Mouse (Mus musculus): Measurements from ENCODE around the gene C3.
A peak's percentile ranks its signal among the peaks of the same experiment; 100 is the strongest.

Gene C3

GRCm38 (mm10) chr17:57228014-57228413, at the start of gene C3:
Gene C3 (minus strand): TSS chr17:57228136.
- no peak for DNase-seq (ENCODE audit: low spot score in 2 of 2)

GRCm38 (mm10) chr17:57276634-57277121, 48.7 kb upstream of the C3 start:
- peak; percentile 66 to 83 for DNase-seq (ENCODE audit: low spot score in 2 of 2)

GRCm38 (mm10) chr17:57275997-57276351, 48.0 kb upstream of the C3 start:
- no peak for DNase-seq (ENCODE audit: low spot score in 2 of 2)

- DNase-seq (ENCODE audit: low spot score in 2 of 2) = peak; percentile 52 to 54
Observed at GRCm38 (mm10) chr17:57275111-57275996, 47.4 kb upstream of the C3 start.

GRCm38 (mm10) chr17:57274686-57275085, 46.8 kb upstream of the C3 start:
- no peak for DNase-seq (ENCODE audit: low spot score in 2 of 2)

GRCm38 (mm10) chr17:57273846-57274245, 45.9 kb upstream of the C3 start:
- DNase-seq (ENCODE audit: low spot score in 2 of 2) = no peak

DNA sequence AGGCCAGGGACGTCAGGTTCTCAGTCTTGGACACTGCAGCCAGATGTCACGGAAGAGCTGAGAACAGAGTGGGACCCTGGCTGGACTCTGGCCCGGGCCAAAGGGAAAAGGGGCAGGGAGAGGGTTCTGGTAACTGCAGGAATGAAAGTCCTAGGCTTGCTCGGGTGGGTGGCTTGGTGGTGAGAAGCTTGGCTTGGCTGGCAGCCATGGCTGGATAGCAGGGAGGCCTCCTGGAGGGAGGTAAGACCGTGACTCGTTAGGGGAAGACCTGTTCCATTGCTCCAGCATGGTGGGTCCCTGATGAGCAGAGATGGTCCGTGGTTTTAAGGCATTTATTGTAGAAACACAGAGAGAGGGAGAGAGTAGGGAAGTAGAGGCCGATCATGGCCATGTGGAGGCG, 43.4 kb upstream of the C3 start:
- DNase-seq (ENCODE audit: low spot score in 2 of 2) = no peak

DNA sequence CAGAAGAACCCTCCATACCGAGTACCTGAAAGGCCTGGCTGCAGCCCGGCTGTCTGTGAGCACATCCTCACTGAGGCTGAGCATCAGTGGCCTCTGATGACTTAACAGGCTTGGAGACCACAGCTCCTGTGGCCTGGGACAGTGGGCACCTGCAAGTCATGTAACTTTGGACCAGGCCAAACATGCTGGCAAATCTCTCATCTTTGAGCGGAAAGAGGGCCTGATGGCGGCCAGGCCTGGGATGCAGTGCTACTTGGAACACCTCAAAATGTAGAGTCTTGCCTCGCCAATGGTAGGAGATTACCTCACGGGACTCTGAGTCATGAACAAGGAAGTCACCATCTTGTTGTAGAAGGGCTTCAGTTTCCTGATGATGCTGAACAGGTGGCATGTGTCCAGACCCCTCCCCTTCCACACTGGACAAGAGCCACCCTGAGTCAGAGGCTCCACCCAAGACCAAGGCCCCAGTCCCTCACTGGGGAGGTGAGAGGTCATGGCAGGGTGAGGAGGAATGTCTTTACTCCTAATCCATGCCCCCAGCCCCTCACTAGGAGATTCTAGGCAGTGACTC, 39.7 kb upstream of the C3 start:
- DNase-seq (ENCODE audit: low spot score in 2 of 2) = no peak

- peak in 1 of 2 experiments; percentile 16 for DNase-seq (ENCODE audit: low spot score in 2 of 2)
Observed at GRCm38 (mm10) chr17:57264972-57265945, 37.3 kb upstream of the C3 start.

GRCm38 (mm10) chr17:57264164-57264563, 36.2 kb upstream of the C3 start:
- no peak for DNase-seq (ENCODE audit: low spot score in 2 of 2)

DNA sequence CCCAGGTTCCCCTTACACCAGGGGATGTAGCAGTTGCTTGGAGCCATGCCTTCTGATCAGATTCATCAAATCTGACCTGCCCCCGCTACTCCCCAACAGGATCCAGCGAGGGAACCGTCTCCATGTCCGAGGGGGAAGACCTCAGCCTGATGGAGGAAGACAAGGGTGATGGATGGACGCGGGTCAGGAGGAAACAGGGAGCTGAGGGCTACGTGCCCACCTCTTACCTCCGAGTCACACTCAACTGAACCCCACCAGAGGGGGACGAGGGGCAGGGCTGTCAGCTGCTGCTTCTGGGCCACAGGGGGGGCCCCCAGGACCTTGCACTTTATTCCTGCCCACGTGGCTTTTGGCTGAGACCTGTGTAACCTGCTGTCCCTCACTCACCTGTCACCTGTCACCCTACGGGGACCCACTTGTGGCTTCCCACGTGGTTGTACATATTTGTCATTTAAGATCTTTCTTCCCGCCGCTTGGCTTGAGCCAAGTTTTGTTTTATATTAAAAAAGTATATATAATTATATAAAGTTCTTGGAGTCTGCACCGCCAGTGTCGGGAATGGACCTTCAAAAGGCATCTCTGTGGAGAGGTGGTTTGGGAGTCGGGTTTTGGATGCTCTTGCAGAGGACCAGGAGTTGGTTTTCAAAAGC, 35.1 kb upstream of the C3 start:
- no peak for DNase-seq (ENCODE audit: low spot score in 2 of 2)

GRCm38 (mm10) chr17:57261796-57262195, 33.9 kb upstream of the C3 start:
- DNase-seq (ENCODE audit: low spot score in 2 of 2) = no peak

- DNase-seq (ENCODE audit: low spot score in 2 of 2) = no peak
Observed at GRCm38 (mm10) chr17:57261286-57261685, 33.4 kb upstream of the C3 start.

DNA sequence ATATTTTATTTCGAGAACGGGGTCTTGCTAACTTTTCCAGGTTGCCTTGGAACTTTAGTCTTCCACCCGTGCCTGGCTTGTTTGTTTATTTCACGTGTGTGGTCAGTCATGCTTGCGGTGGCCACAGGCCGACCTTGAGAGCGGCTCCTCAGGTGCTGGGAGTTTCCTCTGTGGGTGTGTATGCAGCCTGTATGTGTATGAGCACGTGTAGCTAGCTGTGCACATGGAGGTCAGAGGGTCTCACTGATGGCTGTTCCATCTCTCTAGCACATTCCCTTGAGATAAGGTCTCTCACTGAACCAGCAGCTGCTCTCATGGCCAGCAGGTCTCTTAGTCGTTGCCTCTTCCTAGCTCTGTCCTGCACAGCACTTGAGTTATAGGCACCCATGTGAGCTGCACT, 32.4 kb upstream of the C3 start:
- no peak for DNase-seq (ENCODE audit: low spot score in 2 of 2)

- DNase-seq (ENCODE audit: low spot score in 2 of 2) = peak in 1 of 2 experiments; percentile 13
Observed at GRCm38 (mm10) chr17:57259742-57260141, 31.8 kb upstream of the C3 start.

DNA sequence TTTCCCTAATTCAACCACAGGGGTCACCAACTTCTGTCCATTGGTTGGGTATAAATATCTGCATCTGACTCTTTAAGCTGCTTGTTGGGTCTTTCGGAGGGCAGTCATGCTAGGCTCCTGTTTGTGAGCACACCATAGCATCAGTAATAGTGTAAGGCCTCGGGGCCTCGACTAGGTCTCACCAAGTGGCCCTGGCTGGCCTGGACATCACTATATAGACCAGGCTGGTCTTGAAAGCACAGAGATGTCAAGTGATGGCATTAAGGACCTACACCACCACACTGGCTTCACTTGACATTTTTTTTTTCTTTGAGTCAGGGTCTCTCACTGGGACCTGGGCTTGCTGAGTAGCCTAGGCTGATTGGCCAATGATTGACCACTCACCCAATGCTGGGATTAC, 30.3 kb upstream of the C3 start:
- DNase-seq (ENCODE audit: low spot score in 2 of 2) = no peak

DNA sequence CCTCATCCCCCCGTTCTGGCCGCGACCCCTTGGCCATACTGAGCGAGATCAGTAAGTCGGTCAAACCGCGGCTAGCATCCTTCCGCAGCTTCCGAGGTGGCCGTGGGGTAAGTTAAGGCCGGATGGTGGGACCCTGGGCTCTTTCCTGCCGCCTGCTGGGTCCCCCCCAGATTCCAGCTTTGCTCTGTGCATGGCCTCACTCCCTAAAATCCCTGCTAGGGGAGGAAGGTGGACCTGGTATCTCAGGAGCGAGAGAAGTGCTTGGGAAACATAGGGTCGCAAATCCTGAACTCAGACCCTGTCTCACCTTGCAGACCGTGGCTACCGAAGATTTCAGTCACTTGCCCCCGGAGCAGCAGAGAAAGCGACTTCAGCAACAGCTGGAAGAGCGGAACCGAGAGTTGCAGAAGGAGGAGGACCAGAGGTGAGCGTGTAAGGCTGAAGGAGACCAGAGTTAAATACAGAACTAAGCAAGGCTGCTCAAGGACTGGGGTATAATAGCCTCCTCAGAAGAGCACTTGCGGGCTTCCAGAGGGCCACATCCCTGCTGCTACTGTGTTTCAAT, 29.1 kb upstream of the C3 start:
- no peak for DNase-seq (ENCODE audit: low spot score in 2 of 2)

- no peak for DNase-seq (ENCODE audit: low spot score in 2 of 2)
Observed at GRCm38 (mm10) chr17:57255354-57255753, 27.4 kb upstream of the C3 start.

- DNase-seq (ENCODE audit: low spot score in 2 of 2) = no peak
Observed at GRCm38 (mm10) chr17:57253306-57253705, 25.4 kb upstream of the C3 start.

DNA sequence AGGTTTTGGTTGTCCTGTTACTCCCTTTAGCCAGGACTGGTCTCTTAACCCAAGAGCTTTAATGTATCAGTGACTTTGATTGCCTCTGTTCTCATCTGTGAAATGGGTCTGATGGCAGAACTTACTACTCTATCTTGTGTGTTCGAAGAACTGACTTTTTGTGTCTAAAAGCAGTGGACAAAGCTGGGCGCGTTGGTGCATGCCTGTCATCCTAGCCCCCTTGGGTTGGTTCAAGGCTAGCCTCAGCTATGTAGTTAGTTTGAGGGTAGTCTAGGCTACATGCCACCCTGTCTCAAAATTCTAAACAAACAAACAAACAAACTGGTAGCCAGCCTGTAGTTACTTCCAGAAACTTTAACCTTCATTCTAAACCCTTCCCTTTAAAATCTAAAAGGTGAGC, 23.5 kb upstream of the C3 start:
- no peak for DNase-seq (ENCODE audit: low spot score in 2 of 2)

- peak in 1 of 2 experiments; percentile 24 for DNase-seq (ENCODE audit: low spot score in 2 of 2)
Observed at GRCm38 (mm10) chr17:57250461-57251160, 22.7 kb upstream of the C3 start.

Data from frontal cortex, postnatal 36 days (tissue).